Mouse (Mus musculus) intestine, postnatal 0 days (tissue): ENCODE measurements around the gene Mrgpra2a. TPM values are rescaled to one million over a fixed set of nuclear protein-coding genes. Genes with fewer than 3 reads are reported as not detected.
"Not testable (repeated sequence)": the region's sequence is repeated elsewhere in the genome, so short reads cannot be mapped to it uniquely, and the experiment has no call there.

ENCODE experiments used
- ATAC-seq: fragments of 200-750 bp; cut with Nextera tagmentation; 2 replicates; pipeline ENCODE4 v1.8.0; 2017; ENCODE audit warnings: mild to moderate bottlenecking, moderate TSS enrichment, moderate library complexity
- H3K27ac ChIP-seq: fragments of 300-500 bp; sonication (generic); 2 replicates; pipeline ENCODE4 v1.5.1; 2014; ENCODE audit warnings: mild to moderate bottlenecking, low read depth, low read length, moderate library complexity
- H3K27me3 ChIP-seq: fragments of 300-500 bp; sonication (generic); replicated peaks from 2 replicates; pipeline ENCODE4 v1.6.1; 2014; ENCODE audit warnings: low read length, mixed read lengths; ENCODE audit not compliant: control insufficient read depth, insufficient read depth
- H3K36me3 ChIP-seq: fragments of 300-500 bp; sonication (generic); 2 replicates; pipeline ENCODE4 v1.6.1; 2014; ENCODE audit warnings: mild to moderate bottlenecking, moderate library complexity; ENCODE audit not compliant: control insufficient read depth, insufficient read depth
- H3K4me1 ChIP-seq: fragments of 300-500 bp; sonication (generic); replicated peaks from 2 replicates; pipeline ENCODE4 v1.6.1; 2014; ENCODE audit warnings: antibody characterized with exemption, low read length, mixed read lengths; ENCODE audit not compliant: control insufficient read depth, insufficient read depth
- H3K4me2 ChIP-seq: fragments of 300-500 bp; sonication (generic); replicated peaks from 2 replicates; pipeline ENCODE4 v1.6.1; 2014; ENCODE audit warnings: low read depth, mild to moderate bottlenecking, moderate library complexity
- H3K4me3 ChIP-seq: fragments of 300-500 bp; sonication (generic); 2 replicates; pipeline ENCODE4 v1.5.1; 2014; ENCODE audit warnings: low read depth, low read length
- H3K9ac ChIP-seq: fragments of 300-500 bp; sonication (generic); 2 replicates; pipeline ENCODE4 v1.6.1; 2014; ENCODE audit warnings: mild to moderate bottlenecking, low read depth, low read length
- H3K9me3 ChIP-seq: fragments of 300-500 bp; sonication (generic); 2 replicates; pipeline ENCODE4 v1.6.1; 2016; ENCODE audit warnings: mixed run types; ENCODE audit not compliant: control insufficient read depth
- WGBS: fragments of 180-500 bp; shearing (Covaris S2); extraction: QIAGEN DNeasy Blood & Tissue Kit; methylation state at CpG from one replicate; pipeline ENCODE4 v1.1.7; 2014; 5-methylcytosine and 5-hydroxymethylcytosine counted together
- polyA plus RNA-seq: library from polyadenylated mRNA; unstranded; fragments of >200 nt; fragmentation: Nextera tagmentation; extraction: Ambion mirVana; gene quantifications from 2 replicates; pipeline ENCODE4 v1.2.1, GENCODE M21; 2015

Gene Mrgpra2a
- not detected in 2 replicates for polyA plus RNA-seq

- not testable (repeated sequence) for H3K36me3 ChIP-seq, H3K4me2 ChIP-seq, H3K27ac ChIP-seq, H3K27me3 ChIP-seq, H3K4me1 ChIP-seq, H3K9me3 ChIP-seq, H3K9ac ChIP-seq, H3K4me3 ChIP-seq, ATAC-seq
- WGBS: no CpG with 5 or more reads among the region's 1 CpGs
Measured at GRCm38 (mm10) chr7:47452015-47452414, at the start of gene Mrgpra2a. Gene Mrgpra2a, minus strand, starts transcription at chr7:47452139.

- H3K4me2 ChIP-seq, H3K36me3 ChIP-seq, H3K27me3 ChIP-seq, H3K4me1 ChIP-seq, ATAC-seq, H3K9ac ChIP-seq, H3K9me3 ChIP-seq, H3K4me3 ChIP-seq, H3K27ac ChIP-seq: not testable (repeated sequence)
Measured at GRCm38 (mm10) chr7:47491266-47491665, 39.3 kb upstream of the Mrgpra2a start.

GRCm38 (mm10) chr7:47489438-47489837 lies 37.5 kb upstream of the Mrgpra2a start:
- H3K27me3 ChIP-seq, H3K4me1 ChIP-seq, H3K4me3 ChIP-seq, H3K36me3 ChIP-seq, ATAC-seq, H3K9ac ChIP-seq, H3K4me2 ChIP-seq, H3K27ac ChIP-seq, H3K9me3 ChIP-seq: not testable (repeated sequence)
- no CpG with 5 or more reads among the region's 1 CpGs for WGBS

- ATAC-seq, H3K36me3 ChIP-seq, H3K27me3 ChIP-seq, H3K27ac ChIP-seq, H3K9ac ChIP-seq, H3K9me3 ChIP-seq, H3K4me1 ChIP-seq, H3K4me3 ChIP-seq, H3K4me2 ChIP-seq: not testable (repeated sequence)
Measured at GRCm38 (mm10) chr7:47483181-47483580, 31.2 kb upstream of the Mrgpra2a start.

- ATAC-seq, H3K36me3 ChIP-seq, H3K27me3 ChIP-seq, H3K4me3 ChIP-seq, H3K4me2 ChIP-seq, H3K9ac ChIP-seq, H3K4me1 ChIP-seq, H3K27ac ChIP-seq, H3K9me3 ChIP-seq: not testable (repeated sequence)
- 35% methylated on average over 1 of the region's 3 CpGs for WGBS
Measured at GRCm38 (mm10) chr7:47473904-47474303, 22.0 kb upstream of the Mrgpra2a start.

- not testable (repeated sequence) for H3K4me2 ChIP-seq, H3K27me3 ChIP-seq, H3K4me1 ChIP-seq, H3K4me3 ChIP-seq, ATAC-seq, H3K36me3 ChIP-seq, H3K9me3 ChIP-seq, H3K9ac ChIP-seq, H3K27ac ChIP-seq
Measured at GRCm38 (mm10) chr7:47465278-47465981, 13.5 kb upstream of the Mrgpra2a start.

- not testable (repeated sequence) for H3K27me3 ChIP-seq, H3K4me2 ChIP-seq, H3K4me1 ChIP-seq, H3K36me3 ChIP-seq, H3K27ac ChIP-seq, H3K9me3 ChIP-seq, H3K4me3 ChIP-seq, ATAC-seq, H3K9ac ChIP-seq
Measured at GRCm38 (mm10) chr7:47445729-47446128, 6.2 kb downstream of the Mrgpra2a start.

GRCm38 (mm10) chr7:47436463-47436862 lies 15.5 kb downstream of the Mrgpra2a start:
- H3K27me3 ChIP-seq, H3K9me3 ChIP-seq, H3K4me2 ChIP-seq, H3K9ac ChIP-seq, H3K4me3 ChIP-seq, ATAC-seq, H3K27ac ChIP-seq, H3K36me3 ChIP-seq, H3K4me1 ChIP-seq: not testable (repeated sequence)
- WGBS: 16% methylated on average over 1 of the region's 2 CpGs

GRCm38 (mm10) chr7:47427815-47428508 lies 24.0 kb downstream of the Mrgpra2a start:
- not testable (repeated sequence) for H3K4me3 ChIP-seq, H3K27ac ChIP-seq, H3K4me1 ChIP-seq, H3K4me2 ChIP-seq, H3K9ac ChIP-seq, H3K36me3 ChIP-seq, ATAC-seq, H3K27me3 ChIP-seq, H3K9me3 ChIP-seq
